Mouse (Mus musculus) midbrain, postnatal 0 days (tissue): ENCODE results near the gene Ttll13. TPM values are rescaled to one million over a fixed set of nuclear protein-coding genes. Genes with fewer than 3 reads are reported as not detected.

Experiments
- ATAC-seq: fragments of 200-750 bp; cut with Nextera tagmentation; 2 replicates; pipeline ENCODE4 v1.8.0; 2017; ENCODE audit warnings: moderate number of reproducible peaks, mild to moderate bottlenecking, moderate TSS enrichment, moderate library complexity; ENCODE audit not compliant: low FRiP score
- DNase-seq: peaks from one replicate; pipeline ENCODE4 v3.0.0-alpha.2; 2015; ENCODE audit warnings: low spot score
- H3K27ac ChIP-seq: fragments of 300-500 bp; sonication (generic); 2 replicates; pipeline ENCODE4 v1.5.1; 2014; ENCODE audit warnings: low read depth, mild to moderate bottlenecking, low read length, mixed read lengths
- H3K27me3 ChIP-seq: fragments of 300-500 bp; sonication (generic); 2 replicates; pipeline ENCODE4 v1.6.1; 2014; ENCODE audit warnings: low read length, control low read depth, mixed read lengths; ENCODE audit not compliant: insufficient read depth
- H3K36me3 ChIP-seq: fragments of 300-500 bp; sonication (generic); 2 replicates; pipeline ENCODE4 v1.6.1; 2014; ENCODE audit warnings: low read length, control low read depth, mixed read lengths; ENCODE audit not compliant: insufficient read depth
- H3K4me1 ChIP-seq: fragments of 300-500 bp; sonication (generic); 2 replicates; pipeline ENCODE4 v1.6.1; 2014; ENCODE audit warnings: mild to moderate bottlenecking, control low read depth, antibody characterized with exemption, low read length, mixed read lengths; ENCODE audit not compliant: insufficient read depth
- H3K4me2 ChIP-seq: fragments of 300-500 bp; sonication (generic); 2 replicates; pipeline ENCODE4 v1.6.1; 2014; ENCODE audit warnings: low read depth, mild to moderate bottlenecking, low read length, mixed read lengths; ENCODE audit not compliant: poor library complexity, severe bottlenecking
- H3K4me3 ChIP-seq: fragments of 300-500 bp; sonication (generic); 2 replicates; pipeline ENCODE4 v1.5.1; 2014; ENCODE audit warnings: low read depth, mild to moderate bottlenecking, low read length, moderate library complexity
- H3K9ac ChIP-seq: fragments of 300-500 bp; sonication (generic); replicated peaks from 2 replicates; pipeline ENCODE4 v1.6.1; 2014; ENCODE audit warnings: mild to moderate bottlenecking, low read length, moderate library complexity, mixed read lengths; ENCODE audit not compliant: poor library complexity, severe bottlenecking
- H3K9me3 ChIP-seq: fragments of 300-500 bp; sonication (generic); 2 replicates; pipeline ENCODE4 v1.6.1; 2016; ENCODE audit warnings: low read length, control low read depth
- CTCF ChIP-seq: IDR thresholded peaks from 2 replicates; pipeline ENCODE4 v1.5.1; 2016; ENCODE audit warnings: antibody characterized with exemption, mild to moderate bottlenecking
- WGBS: fragments of 180-500 bp; shearing (Covaris S2); extraction: QIAGEN DNeasy Blood & Tissue Kit; methylation state at CpG from one replicate; pipeline ENCODE4 v1.1.7; 2014; 5-methylcytosine and 5-hydroxymethylcytosine counted together
- polyA plus RNA-seq: library from polyadenylated mRNA; unstranded; fragments of >200 nt; fragmentation: Nextera tagmentation; extraction: Ambion mirVana; gene quantifications from 2 replicates; pipeline ENCODE4 v1.2.1, GENCODE M21; 2015
- total RNA-seq: library from RNA; depleted of rRNA; stranded (reverse); fragments of >200 nt; gene quantifications from 2 replicates; pipeline ENCODE4 v1.2.3, GENCODE M21; 2014; rRNA removed

The Ttll13 gene
- total RNA-seq (1.2 and 1.6 TPM in 2 replicates), polyA plus RNA-seq (2.4 and 3.2 TPM in 2 replicates)

DNA sequence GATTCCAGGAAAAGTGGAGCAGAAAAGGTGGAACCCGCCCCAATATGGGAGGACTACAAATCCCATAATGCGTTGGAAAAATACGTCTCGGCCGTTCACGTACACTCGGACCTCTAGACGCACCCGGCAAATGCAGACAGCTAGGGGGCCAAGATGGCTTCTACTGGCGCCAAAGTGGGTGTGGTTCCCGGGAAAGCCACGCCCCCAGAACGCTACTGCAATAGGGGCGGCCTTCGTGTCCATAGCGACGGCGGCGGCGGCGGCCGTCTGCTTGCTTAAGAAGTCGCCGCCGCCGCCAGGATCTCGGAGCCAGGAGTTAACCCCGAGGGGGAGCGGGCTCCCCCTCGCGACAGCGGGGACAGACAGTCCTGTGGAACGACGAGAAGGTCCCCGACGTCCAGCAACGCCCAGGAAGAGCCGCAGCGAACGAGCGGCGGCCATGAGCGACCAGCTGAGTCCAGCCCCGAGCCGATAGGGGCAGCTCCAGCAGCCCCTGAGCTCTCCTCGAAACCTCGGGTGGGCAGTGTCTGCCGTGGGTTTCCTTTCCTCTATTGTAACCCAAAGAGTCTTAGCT, at the start of gene Ttll13:
TSS of gene Ttll13 (plus strand) at position 229 of the 574 bp plus-strand sequence.
- no peaks in the 10 kb centered on the region for H3K36me3 ChIP-seq
- WGBS, result under 1% methylated on average over 47 of the region's 48 CpGs

DNA sequence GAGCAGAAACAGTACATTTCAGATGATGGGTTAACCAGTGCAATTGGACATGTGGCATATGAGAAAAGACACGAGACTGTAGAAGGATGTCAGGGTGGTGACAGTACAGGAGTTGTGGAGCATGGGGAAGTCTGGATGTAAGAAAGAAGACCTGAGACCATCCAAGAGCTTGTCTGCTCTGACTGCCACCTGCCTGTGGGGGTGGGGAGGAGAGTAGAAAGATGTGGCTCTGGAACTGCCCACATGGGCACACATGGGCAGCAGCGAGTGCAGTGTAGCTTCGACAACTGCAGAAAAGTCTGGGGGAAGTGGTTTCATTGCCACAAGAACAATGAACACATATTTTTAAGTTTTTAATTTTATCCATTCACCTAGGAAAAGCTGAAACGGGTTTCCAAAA, 48.8 kb upstream of the Ttll13 start:
- Histone ChIP-seq H3K4me1 (peaks cover 26% of the 10 kb centered on the region), H3K9me3 (no peaks in the 10 kb centered on the region), H3K4me2 (peak overlapping the region; percentile 79), H3K27ac (peak overlapping the region; percentile 89), H3K4me3 (peak overlapping the region; percentile 77), H3K9ac (peak overlapping the region; percentile 81), H3K36me3 (no peaks in the 10 kb centered on the region), H3K27me3 (no peaks in the 10 kb centered on the region)
- DNase-seq, result peak; percentile 51
- no peak for ATAC-seq
- WGBS, result 9% methylated on average over 4 of the region's 4 CpGs
- TF ChIP-seq CTCF, result peak; percentile 37

More for the DNA sequence above, at the start of gene Ttll13:
- DNase-seq (peak; percentile 99), ATAC-seq (peak; percentile 97)
- H3K9ac ChIP-seq, result peak within 1 kb of the TSS; percentile 50
- peak; percentile 72 for TF ChIP-seq CTCF
- H3K27me3 ChIP-seq, result no peaks in the 10 kb centered on the region
- peak within 1 kb of the TSS; percentile 50 for H3K4me2 ChIP-seq
- H3K4me3 ChIP-seq, result peak within 1 kb of the TSS; percentile 51
- H3K27ac ChIP-seq, result peak within 1 kb of the TSS; percentile 77
- H3K4me1 ChIP-seq, result no peaks in the 10 kb centered on the region
- H3K9me3 ChIP-seq, result no peaks in the 10 kb centered on the region

DNA sequence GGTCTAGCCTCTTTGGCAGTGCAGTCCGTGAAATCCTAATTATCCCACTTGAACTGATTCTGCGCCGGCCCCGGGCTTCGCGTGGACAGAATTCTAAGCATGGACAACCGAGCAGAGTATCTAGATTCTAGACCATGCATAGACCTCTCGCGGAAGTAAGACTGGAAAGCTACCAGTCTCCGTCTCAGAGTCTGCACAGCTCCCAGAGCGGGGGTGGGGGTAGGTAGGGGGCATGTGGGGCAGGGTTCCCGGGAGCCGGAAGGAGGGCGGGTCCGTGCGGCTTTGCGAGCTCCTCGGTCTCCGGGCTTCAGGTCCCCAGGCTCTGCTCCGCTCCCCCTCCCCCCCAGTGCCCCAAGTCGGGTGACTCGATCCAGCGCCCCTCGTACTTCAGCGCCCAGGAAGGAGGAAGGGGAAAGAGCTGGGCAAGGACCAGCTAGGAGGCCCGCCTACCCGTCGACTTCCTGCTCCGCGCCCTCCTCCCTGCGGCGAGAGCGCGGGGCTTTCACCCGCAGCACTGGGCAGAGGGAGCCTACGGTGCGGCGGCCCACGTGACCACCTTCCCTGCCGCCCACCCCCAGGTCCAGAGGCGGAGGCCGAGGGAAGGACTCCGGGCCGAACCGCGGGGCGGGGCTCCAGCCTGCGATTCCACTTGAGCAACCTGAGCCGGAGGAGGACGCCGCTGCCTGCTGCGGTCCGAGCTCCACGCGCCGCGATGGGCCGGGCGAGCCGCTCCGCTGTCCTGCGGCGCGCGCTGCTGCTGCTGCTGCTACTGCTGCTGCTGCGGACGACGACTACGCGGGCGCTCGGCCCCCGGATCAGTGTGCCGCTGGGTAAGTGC, 48.0 kb upstream of the Ttll13 start:
- Histone ChIP-seq H3K27ac (peak overlapping the region; percentile 89), H3K9me3 (no peaks in the 10 kb centered on the region), H3K4me3 (peak overlapping the region; percentile 77), H3K27me3 (no peaks in the 10 kb centered on the region), H3K9ac (peak overlapping the region; percentile 81), H3K4me1 (peaks cover 26% of the 10 kb centered on the region), H3K4me2 (peak overlapping the region; percentile 79), H3K36me3 (0 out of 2 replicates have a peak, but pooled peaks cover 3% of the 10 kb centered on the region)
- no peak for TF ChIP-seq CTCF
- under 1% methylated on average over 45 of the region's 74 CpGs for WGBS
- peak; percentile 91 for ATAC-seq
- DNase-seq, result peak; percentile 84

DNA sequence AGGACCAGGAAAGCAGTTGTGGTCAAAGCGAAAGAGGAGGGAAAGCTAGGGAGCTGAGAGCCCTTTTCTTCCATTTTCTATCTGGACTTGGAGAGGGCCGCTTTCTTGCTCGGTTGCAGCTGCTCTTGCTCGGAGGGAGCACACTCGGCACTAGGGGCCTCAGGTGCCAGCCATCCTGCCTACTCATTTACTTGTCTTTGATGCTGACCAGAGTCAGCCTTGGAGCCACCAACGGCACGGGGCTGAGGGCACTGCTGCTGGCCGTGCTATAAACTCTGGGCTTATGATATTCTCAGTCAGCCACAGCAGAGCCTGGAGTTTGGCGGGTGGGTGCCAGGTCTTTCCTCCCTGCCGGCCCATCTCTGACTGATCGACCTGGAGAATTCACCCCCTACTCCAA, 47.3 kb upstream of the Ttll13 start:
- Histone ChIP-seq H3K4me3 (peak overlapping the region; percentile 77), H3K9me3 (no peaks in the 10 kb centered on the region), H3K4me1 (peaks cover 26% of the 10 kb centered on the region), H3K9ac (peak overlapping the region; percentile 81), H3K36me3 (0 out of 2 replicates have a peak, but pooled peaks cover 3% of the 10 kb centered on the region), H3K27ac (peak overlapping the region; percentile 89), H3K4me2 (peak overlapping the region; percentile 79), H3K27me3 (no peaks in the 10 kb centered on the region)
- 2% methylated on average over 11 of the region's 11 CpGs for WGBS
- no peak for DNase-seq
- ATAC-seq, result peak; percentile 1; the same call in 1 of the 2 replicates
- TF ChIP-seq CTCF, result no peak

DNA sequence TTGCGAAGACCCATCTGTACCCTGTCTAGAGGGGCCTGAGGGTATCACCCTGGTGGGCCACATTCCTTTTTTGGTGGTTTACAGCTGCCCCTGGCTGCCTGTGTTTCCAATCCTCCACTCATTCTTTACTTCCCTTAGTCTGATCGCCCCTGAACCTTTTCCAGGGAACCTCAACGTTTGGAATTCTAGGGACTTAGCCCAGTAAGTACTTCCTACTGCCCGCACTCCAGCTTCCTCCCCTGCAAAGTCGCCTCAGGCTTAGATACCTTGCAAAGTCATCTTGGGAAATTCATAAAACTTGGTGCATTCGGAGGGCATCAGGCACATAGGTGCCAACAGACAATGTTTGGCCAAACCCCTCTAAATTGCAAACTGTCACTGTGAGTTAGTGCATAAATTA, 46.9 kb upstream of the Ttll13 start:
- Histone ChIP-seq H3K4me2 (peak overlapping the region; percentile 79), H3K36me3 (0 out of 2 replicates have a peak, but pooled peaks cover 3% of the 10 kb centered on the region), H3K4me3 (peak overlapping the region; percentile 77), H3K9ac (peak overlapping the region; percentile 81), H3K4me1 (peaks cover 26% of the 10 kb centered on the region), H3K27me3 (no peaks in the 10 kb centered on the region), H3K9me3 (no peaks in the 10 kb centered on the region), H3K27ac (peak overlapping the region; percentile 89)
- ATAC-seq, result no peak
- WGBS, result 30% methylated on average over 6 of the region's 6 CpGs
- TF ChIP-seq CTCF, result no peak
- no peak for DNase-seq
